ENCODE assay signal across 10 mouse cellular contexts in genomic region chr17:29167371-29167770, GRCm38 (mm10). TPM values are rescaled to one million over a fixed set of nuclear protein-coding genes. Genes with fewer than 3 reads are reported as not detected.
DNase-seq lines count a peak whose midpoint lies in the region; TF ChIP-seq lines count a peak whose summit lies in the region.
"Had no signal": no experiment of that assay in that cellular context is flagged by ENCODE, and none has a peak within 500 bp of the region (broad histone marks: within the 10 kb centered on the region; RNA-seq: fewer than 3 reads in every experiment).

No protein-coding gene starts in this region.

- H3K4me3 ChIP-seq in CH12.LX (replicated peaks in 1 of 3; ENCODE audit: low read depth in 2 of 3, low read length in 2 of 3, poor library complexity in 1 of 3), result peak overlapping the region in 2 of 3 experiments; percentile 3 to 21
- H3K4me3 ChIP-seq: layer of hippocampus, adult 2 months; neural tube, embryonic 15.5 days had no signal

- no peak for TF ChIP-seq CTCF in CH12.LX (conservative IDR thresholded peaks at IDR 0.05 in 1 of 2, IDR thresholded peaks at IDR 0.05 in 1 of 2; ENCODE audit: low read depth in 2 of 2, low read length in 2 of 2)

- peak overlapping the region; percentile 88 for H3K27ac ChIP-seq in CH12.LX (ENCODE audit: insufficient read depth, low read depth)
- H3K27ac ChIP-seq: layer of hippocampus, adult 2 months; neural tube, embryonic 15.5 days had no signal

- TF ChIP-seq EP300 in CH12.LX (IDR thresholded peaks at IDR 0.05; ENCODE audit: low read length), result peak; percentile 45

- no peak for TF ChIP-seq RAD21 in CH12.LX (IDR thresholded peaks at IDR 0.05; ENCODE audit: low read depth, low read length)

- H3K4me2 ChIP-seq in CH12.LX (ENCODE audit: insufficient read depth, low read depth, poor library complexity, severe bottlenecking), result peak overlapping the region; percentile 42
- H3K4me2 ChIP-seq: neural tube, embryonic 15.5 days had no signal

- dilution Hi-C loops in CH12.LX (cut with MboI; ENCODE audit: extremely low pct_ligation_motif_present, extremely low pct_unique_long_range_greater_than_20kb, low sequenced_read_pairs), result no loop called here

- peak overlapping the region; percentile 24; the same call in 1 of the 2 replicates for H3K9ac ChIP-seq in CH12.LX (ENCODE audit: insufficient read depth, low read depth)
- H3K9ac ChIP-seq: neural tube, embryonic 15.5 days had no signal

- peaks cover under 1% of the 10 kb centered on the region for H3K9me3 ChIP-seq in CH12.LX (replicated peaks; ENCODE audit: low read length)
- H3K9me3 ChIP-seq: neural tube, embryonic 15.5 days had no signal

- no peaks in the 10 kb centered on the region for H3K36me3 ChIP-seq in CH12.LX (replicated peaks in 1 of 2; ENCODE audit: control insufficient read depth in 1 of 2, insufficient read depth in 1 of 2, low read length in 1 of 2)
- H3K36me3 ChIP-seq: neural tube, embryonic 15.5 days had no signal

- in situ Hi-C loops in CH12.LX (cut with MboI; ENCODE audit: low pct_ligation_motif_present, low pct_unique_long_range_greater_than_20kb, low sequenced_read_pairs), result loop anchor here (5.0 kb wide), 1 partner anchor 70 kb away; no protein-coding TSS in a partner anchor

- H3K79me2 ChIP-seq in CH12.LX (replicated peaks; ENCODE audit: control insufficient read depth, extremely low read depth, insufficient read depth, poor library complexity, severe bottlenecking), result no peaks in the 10 kb centered on the region

- TF ChIP-seq POLR2A in CH12.LX (IDR thresholded peaks at IDR 0.05; ENCODE audit: low read depth, low read length), result peak; percentile 64

- intact Hi-C loops in left cerebral cortex, postnatal 10 days (cut with DNase I), result loop anchor here (5.0 kb wide), 1 partner anchor 70 kb away; no protein-coding TSS in a partner anchor

- DNase-seq in A20 (ENCODE audit: low read depth, low spot score), result peak; percentile 88
- peak; percentile 87 for DNase-seq in CH12.LX (ENCODE audit: extremely low read depth)
- DNase-seq in lung, adult 18-20 months, result peak; percentile 61
- peak; percentile 75 to 86 for DNase-seq in spleen, postnatal 4 days (ENCODE audit: low spot score in 2 of 2)
- no peak for DNase-seq in Muller cell, postnatal 12 days (ENCODE audit: inconsistent ontology term)
- no peak for DNase-seq in left cerebral cortex, postnatal 10 days (ENCODE audit: extremely low spot score in 1 of 2, low spot score in 2 of 2)
- no peak for DNase-seq in T-cell, adult 2 months (ENCODE audit: low spot score)
- DNase-seq: heart, postnatal 4 days had no signal

- no peaks in the 10 kb centered on the region for H3K27me3 ChIP-seq in CH12.LX (replicated peaks)

- peaks cover 55 to 100% of the 10 kb centered on the region in 2 experiments for H3K4me1 ChIP-seq in CH12.LX (ENCODE audit: control insufficient read depth in 1 of 2, insufficient read depth in 2 of 2)

TF ChIP-seq in CH12.LX, 34 proteins besides CTCF, POLR2A, EP300 and RAD21:
- TF ChIP-seq MAX (IDR thresholded peaks at IDR 0.05; ENCODE audit: low read length) (0 out of 2 replicates have a peak, but pooled peaks have one; percentile 34), TBP (conservative IDR thresholded peaks at IDR 0.05; ENCODE audit: low read depth, low read length) (peak; percentile 68; the same call in 1 of the 2 replicates), IRF4 (IDR thresholded peaks at IDR 0.05; ENCODE audit: low read depth, low read length) (peak; percentile 48; the same call in 1 of the 2 replicates), ELF1 (IDR thresholded peaks at IDR 0.05; ENCODE audit: low read depth, low read length) (peak; percentile 73), UBTF (IDR thresholded peaks at IDR 0.05; ENCODE audit: low read depth, low read length) (no peak), HCFC1 (IDR thresholded peaks at IDR 0.05; ENCODE audit: low read depth, low read length) (peak; percentile 60), PAX5 (IDR thresholded peaks at IDR 0.05; ENCODE audit: low read length) (no peak), BHLHE40 (IDR thresholded peaks at IDR 0.05; ENCODE audit: low read depth, low read length) (peak; percentile 56), KAT2A (IDR thresholded peaks at IDR 0.05; ENCODE audit: insufficient replicate concordance, low read length) (0 out of 2 replicates have a peak, but pooled peaks have one; percentile 46), ZKSCAN1 (IDR thresholded peaks at IDR 0.05; ENCODE audit: borderline replicate concordance, low read depth, low read length) (no peak), NRF1 (IDR thresholded peaks at IDR 0.05; ENCODE audit: low read depth, low read length) (no peak), SMC3 (IDR thresholded peaks at IDR 0.05; ENCODE audit: low read depth, low read length) (0 out of 2 replicates have a peak, but pooled peaks have one; percentile 1), ETS1 (conservative IDR thresholded peaks at IDR 0.05; ENCODE audit: low read depth, low read length) (peak; percentile 67), MXI1 (IDR thresholded peaks at IDR 0.05; ENCODE audit: low read depth, low read length) (peak; percentile 17; the same call in 1 of the 2 replicates), ZMIZ1 (IDR thresholded peaks at IDR 0.05; ENCODE audit: low read depth, low read length) (no peak), CHD2 (IDR thresholded peaks at IDR 0.05; ENCODE audit: low read length) (peak; percentile 82), POLR2AphosphoS2 (IDR thresholded peaks at IDR 0.05; ENCODE audit: low read depth, low read length) (no peak), RCOR1 (conservative IDR thresholded peaks at IDR 0.05; ENCODE audit: low read depth, low read length) (0 out of 2 replicates have a peak, but pooled peaks have one; percentile 41), TCF12 (IDR thresholded peaks at IDR 0.05; ENCODE audit: low read depth, low read length) (peak; percentile 87)
TF ChIP-seq in CH12.LX: peak in this region for 13.

RNA-seq across cellular contexts. Expression of gene Rab44, which starts 53.4 kb away (rescaled TPM):
- total RNA-seq in CH12.LX (2012; rRNA removed) (0.17 and 0.34 TPM in 2 replicates), CH12.LX (2014; rRNA removed) (0.12 TPM in 1 of 2 replicates, not detected in the other)
- polyA plus RNA-seq in CH12.LX (2012; ENCODE audit: insufficient read length, low read depth), result 0.30 TPM in 1 of 2 replicates, not detected in the other
- total RNA-seq in left cerebral cortex, postnatal 10 days (2021), result under 1 TPM in 1 of 2 experiments, not detected in 1; 0.15 TPM

Comparison
In these comparisons a context has a peak if more than half of its experiments do, and no peak if none do; other contexts are left out.
1. DNase-seq: peak in A20 (single experiment), CH12.LX (single experiment), lung, adult 18-20 months (2 of 2) and spleen, postnatal 4 days (2 of 2); none in Muller cell, postnatal 12 days (single experiment), left cerebral cortex, postnatal 10 days (0 of 2) and T-cell, adult 2 months (single experiment).